Mouse (Mus musculus): ENCODE data around the gene Spata13. TPM values are rescaled to one million over a fixed set of nuclear protein-coding genes. Genes with fewer than 3 reads are reported as not detected.

Gene Spata13
- total RNA-seq, 2 experiments from 2014 or later, result 140 to 145 TPM

DNA sequence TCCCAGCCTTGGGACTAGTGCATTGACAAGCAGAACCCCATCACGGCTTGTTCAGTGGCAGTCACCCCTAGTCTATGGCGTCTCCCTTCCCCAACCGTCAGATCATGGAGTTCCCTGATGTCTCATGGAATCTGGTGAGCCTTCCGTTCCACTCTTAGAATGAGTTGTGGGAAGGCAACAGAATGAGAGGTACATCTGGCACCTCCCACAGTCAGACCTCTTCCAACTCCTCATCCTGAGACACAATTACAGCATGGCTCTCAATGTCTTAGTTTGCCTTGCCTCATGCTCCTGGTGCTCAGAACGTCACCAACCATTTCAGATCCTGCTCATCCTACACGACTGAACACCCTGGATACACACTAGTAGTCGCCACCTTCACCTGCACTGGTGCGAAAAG lies 142.7 kb downstream of the Spata13 start:
- no peak for DNase-seq (ENCODE audit: low spot score in 2 of 2)

GRCm38 (mm10) chr14:60777485-60777919 lies 143.7 kb downstream of the Spata13 start:
- DNase-seq (ENCODE audit: low spot score in 2 of 2), result no peak

- no peak for DNase-seq (ENCODE audit: low spot score in 2 of 2)
Measured at GRCm38 (mm10) chr14:60779198-60779597, 145.4 kb downstream of the Spata13 start.

GRCm38 (mm10) chr14:60782121-60782656 lies 148.4 kb downstream of the Spata13 start:
- no peak for DNase-seq (ENCODE audit: low spot score in 2 of 2)

DNA sequence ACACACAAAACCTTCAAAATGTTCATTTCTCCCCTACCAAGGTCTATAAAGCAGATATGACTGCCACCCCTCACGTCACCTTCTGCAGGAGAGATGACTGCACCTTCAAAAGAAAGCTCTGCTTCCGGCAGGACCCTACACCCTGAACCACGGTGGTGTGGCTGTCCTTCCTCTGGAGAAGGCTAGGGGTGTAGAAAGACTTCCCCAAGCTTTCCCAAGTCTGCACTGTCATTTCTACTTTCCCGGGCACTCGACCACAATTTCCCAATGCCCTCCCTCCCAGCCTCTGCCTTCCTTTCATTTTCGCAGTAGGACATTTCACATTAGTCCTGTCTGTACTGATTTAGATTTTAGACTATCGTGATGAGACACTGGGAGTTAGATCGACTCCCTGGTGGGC lies 149.4 kb downstream of the Spata13 start:
- no peak for DNase-seq (ENCODE audit: low spot score in 2 of 2)

DNA sequence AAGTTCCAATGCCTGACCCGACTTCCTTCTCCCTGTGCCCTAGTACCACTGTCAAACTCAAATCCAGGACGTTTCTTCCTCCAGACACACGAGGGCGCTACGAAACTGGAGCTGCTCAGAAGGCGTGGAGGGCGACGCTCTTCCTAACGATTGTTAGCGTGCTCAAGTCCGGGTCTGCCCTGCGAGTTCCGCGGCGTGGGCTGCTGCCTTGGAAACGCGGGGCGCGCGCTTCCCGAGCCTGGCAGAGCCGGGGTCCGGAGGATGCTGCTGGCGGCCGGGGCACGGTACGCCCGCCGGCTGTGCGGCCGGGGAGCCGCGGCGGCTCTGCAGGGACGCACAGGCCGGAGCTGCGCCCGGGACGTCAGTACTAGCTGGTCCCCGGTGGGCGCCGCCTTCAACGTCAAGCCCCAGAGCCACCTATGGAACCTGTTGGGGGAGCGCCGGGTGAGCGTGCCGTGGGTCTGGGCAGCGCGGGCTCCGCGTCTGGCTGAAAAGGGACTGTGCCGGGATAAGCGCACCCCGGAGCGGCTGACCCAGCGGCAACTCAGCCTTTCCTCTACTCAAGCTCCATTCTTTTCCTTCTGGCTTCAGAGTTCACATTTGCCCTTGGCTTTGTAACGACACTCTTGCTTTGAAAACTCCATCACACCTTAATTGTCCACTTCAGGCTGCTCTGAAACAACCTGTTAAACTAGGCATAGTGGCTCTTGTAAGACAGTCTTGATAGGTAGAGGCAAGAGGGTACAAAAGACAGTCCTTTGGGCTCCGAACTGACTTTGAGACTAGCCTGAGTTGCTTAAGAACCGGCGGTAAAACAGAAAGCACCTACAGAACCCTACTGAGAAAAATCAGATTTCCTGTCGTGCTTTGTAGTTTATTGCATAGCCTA lies 150.9 kb downstream of the Spata13 start, which contains the start of gene Mipep:
Mipep (plus strand) TSS at position 147 of the 889 bp plus-strand sequence.
- DNase-seq (ENCODE audit: low spot score in 2 of 2), result peak; percentile 48 to 81

GRCm38 (mm10) chr14:60790103-60790502 lies 156.3 kb downstream of the Spata13 start:
- no peak for DNase-seq (ENCODE audit: low spot score in 2 of 2)

DNA sequence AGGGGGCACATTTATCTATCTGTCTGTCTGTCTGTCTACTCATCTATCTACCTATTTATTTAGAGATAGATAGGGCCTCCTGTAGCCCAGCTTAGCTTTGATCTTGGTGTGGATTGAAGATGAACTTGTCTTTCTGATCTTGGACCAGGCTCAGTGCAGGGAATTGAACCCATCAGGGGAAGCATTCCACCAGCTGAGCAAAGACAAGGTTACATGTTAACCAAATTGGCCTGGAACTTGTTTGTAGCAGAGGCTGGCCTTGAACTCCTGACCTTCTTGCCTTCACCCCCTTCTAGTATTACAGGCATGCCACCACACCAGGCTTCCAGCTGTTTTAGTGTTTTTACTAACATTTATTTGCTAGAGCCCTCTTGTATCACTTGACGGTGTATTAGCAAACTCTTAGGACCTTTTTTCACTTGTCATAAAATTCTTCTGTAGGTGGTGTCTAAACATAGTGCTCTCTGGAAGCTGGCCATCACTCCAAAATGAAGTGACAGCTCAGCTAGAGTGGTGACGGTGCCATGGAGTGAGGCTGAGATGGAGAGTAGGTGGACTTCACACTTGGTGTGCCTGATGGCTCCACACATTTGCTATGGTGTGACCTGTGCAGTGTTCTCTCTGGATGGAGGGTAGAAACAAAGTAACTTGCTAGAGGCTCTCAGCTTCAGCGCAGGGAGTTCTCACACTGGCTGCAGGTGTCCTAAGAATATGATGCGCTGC lies 163.0 kb downstream of the Spata13 start:
- no peak for DNase-seq (ENCODE audit: low spot score in 2 of 2)

GRCm38 (mm10) chr14:60797596-60797995 lies 163.8 kb downstream of the Spata13 start:
- no peak for DNase-seq (ENCODE audit: low spot score in 2 of 2)

DNA sequence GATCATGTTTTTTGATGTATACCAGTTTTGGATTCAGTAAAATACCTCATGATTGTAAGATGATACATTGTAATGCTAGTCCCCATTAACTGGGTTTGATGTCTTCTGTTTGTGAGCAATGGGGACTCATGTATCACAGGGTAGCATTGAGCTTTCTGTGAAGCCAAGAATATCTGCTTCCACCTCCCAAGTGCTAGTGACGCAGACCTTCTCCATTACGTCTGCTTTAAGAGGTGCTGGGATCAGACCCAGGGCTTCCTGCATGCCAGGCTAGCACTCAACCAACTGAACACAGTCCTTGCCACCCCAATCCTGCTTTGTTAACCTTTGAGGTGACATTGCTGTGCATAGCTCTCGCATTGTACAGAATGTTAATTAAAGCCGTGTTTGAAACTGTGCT lies 164.9 kb downstream of the Spata13 start:
- no peak for DNase-seq (ENCODE audit: low spot score in 2 of 2)

- DNase-seq (ENCODE audit: low spot score in 2 of 2), result no peak
Measured at GRCm38 (mm10) chr14:60799762-60800728, 166.2 kb downstream of the Spata13 start.

- no peak for DNase-seq (ENCODE audit: low spot score in 2 of 2)
Measured at GRCm38 (mm10) chr14:60802026-60802425, 168.2 kb downstream of the Spata13 start.

DNA sequence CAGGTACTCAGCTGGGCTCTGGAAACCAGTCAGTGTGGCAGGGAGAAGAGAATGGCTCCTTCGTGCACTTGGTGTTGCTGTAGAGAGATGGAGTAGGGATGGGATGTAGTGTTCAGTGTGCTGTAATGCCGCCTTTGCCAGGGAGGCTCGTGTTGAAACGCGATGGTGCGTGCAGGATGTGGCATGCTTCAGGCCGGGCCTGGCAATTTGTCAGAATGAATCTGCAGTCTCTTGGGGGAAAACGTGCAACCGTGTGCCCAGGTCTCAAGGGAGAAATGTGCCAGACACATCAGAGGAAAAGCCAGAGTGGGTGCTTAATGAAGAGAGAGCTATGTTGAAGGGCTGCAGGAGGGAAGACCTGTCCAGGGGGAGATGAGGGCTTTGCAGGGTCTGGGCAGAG lies 171.2 kb downstream of the Spata13 start:
- DNase-seq (ENCODE audit: low spot score in 2 of 2), result no peak

DNA sequence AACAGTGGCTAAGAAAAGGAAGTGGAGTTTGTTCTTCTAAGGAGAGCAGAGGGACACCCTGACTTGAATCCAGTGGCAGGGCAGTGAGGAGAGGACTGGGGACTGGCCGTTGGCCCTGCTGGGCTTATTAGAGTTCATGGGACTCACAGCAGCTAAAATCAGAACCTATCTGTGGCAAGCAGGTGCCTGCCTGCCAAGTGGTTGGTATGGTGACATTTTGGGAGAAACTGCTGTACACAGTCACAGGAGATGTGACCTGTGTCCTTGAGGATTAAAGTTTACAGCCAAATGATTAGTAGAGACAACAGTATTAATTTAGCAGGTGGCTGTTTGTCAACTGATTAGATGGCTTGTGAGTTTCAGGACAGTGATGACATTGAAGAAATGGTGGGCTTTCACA lies 172.1 kb downstream of the Spata13 start:
- DNase-seq (ENCODE audit: low spot score in 2 of 2), result no peak

DNA sequence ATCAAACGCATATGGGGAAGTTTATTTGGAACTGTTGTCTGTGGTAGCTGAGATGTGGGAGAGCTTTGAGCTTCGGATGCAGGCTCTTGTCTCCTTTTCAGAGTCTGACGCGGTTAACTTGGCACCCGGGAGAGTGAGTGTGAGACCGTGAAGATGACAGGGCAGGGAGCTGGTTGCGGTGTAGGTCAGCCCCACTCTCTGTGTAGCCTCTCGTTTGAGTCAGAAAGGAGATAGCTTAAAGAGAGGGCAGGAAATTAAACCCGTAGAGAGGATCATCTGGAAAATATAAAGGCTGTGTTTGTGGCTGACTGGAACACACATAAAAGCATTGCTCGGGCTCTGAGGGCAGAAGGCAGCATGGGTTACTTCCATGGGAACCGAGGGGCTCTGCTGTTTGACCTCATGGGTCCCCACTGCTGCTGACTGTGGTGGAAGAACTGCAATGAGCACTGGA lies 173.1 kb downstream of the Spata13 start:
- no peak for DNase-seq (ENCODE audit: low spot score in 2 of 2)

DNA sequence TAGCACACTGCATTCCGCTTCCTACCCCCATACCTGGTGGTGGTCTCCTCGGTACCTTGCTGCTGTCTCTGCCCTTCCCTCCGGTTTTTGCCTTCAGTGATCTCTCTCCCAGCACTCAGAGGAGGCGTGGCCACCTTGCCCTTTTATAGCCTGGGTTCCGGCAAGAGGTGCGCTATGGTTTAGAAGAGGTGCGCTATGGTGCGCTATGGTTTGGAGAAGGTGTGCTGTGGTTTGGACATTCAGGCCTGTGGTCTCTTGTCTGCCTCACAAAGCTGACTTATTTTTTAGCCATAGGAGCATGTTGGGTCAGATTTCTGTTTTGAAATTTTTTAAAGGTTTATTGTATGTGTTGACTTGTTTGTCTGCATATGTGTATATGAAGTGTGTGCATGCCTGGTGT lies 176.1 kb downstream of the Spata13 start:
- no peak for DNase-seq (ENCODE audit: low spot score in 2 of 2)

GRCm38 (mm10) chr14:60811547-60811946 lies 177.7 kb downstream of the Spata13 start:
- DNase-seq (ENCODE audit: low spot score in 2 of 2), result no peak
